Mouse (Mus musculus): Measurements from ENCODE around the gene Lgalsl. TPM values are rescaled to one million over a fixed set of nuclear protein-coding genes. Genes with fewer than 3 reads are reported as not detected.
A peak's percentile ranks its signal among the peaks of the same experiment; 100 is the strongest.

Gene Lgalsl
- total and polyA plus RNA-seq, 3 experiments = 11.9 to 21.1 TPM; not detected in 1

DNA sequence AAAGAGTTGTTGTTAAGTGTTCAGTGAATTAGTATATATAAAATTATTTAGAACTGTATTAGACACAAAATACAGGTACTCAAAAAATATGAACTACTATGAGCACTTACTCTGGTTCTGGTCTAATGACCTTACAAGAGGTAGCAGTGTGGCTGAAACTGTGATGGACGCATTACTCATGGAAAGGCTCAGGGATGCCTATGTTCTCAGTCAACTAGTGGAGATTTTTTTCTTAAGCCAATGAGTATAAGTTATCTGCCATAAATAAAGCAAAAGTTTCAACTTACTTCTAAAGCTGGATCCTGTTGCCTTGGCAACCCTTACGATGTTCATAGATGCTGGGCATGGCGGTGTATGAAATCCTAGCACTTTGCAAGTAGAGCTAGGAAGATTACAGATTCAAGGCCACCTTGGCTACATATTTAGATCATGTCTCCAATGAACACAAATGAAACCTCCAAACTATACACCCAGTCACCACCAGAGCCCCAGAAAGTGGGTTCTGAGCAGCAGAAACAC is 46.8 kb upstream of the Lgalsl start:
- no peak overlapping the region for H3K9ac ChIP-seq (ENCODE audit: control insufficient read depth, low read depth, low read length, poor library complexity, severe bottlenecking)
- TF ChIP-seq USF1 (IDR thresholded peaks at IDR 0.05; ENCODE audit: low read depth, low read length) (no peak), NELFE (IDR thresholded peaks at IDR 0.05; ENCODE audit: low read depth, low read length) (no peak), ZMIZ1 (IDR thresholded peaks at IDR 0.05; ENCODE audit: low read depth, low read length) (no peak), UBTF (IDR thresholded peaks at IDR 0.05; ENCODE audit: borderline replicate concordance, insufficient read depth, low read depth, low read length) (no peak), MAZ (IDR thresholded peaks at IDR 0.05; ENCODE audit: low read depth, low read length) (no peak), KAT2A (conservative IDR thresholded peaks at IDR 0.05; ENCODE audit: low read depth, low read length) (no peak), EP300 (IDR thresholded peaks at IDR 0.05; ENCODE audit: low read depth in 1 of 2, low read length in 2 of 2) (no peak), NRF1 (IDR thresholded peaks at IDR 0.05; ENCODE audit: insufficient read depth, low read depth, low read length, poor library complexity, severe bottlenecking) (no peak), HCFC1 (IDR thresholded peaks at IDR 0.05; ENCODE audit: low read depth, low read length) (no peak), POLR2A (IDR thresholded peaks at IDR 0.05; ENCODE audit: control insufficient read depth in 1 of 2, insufficient read depth in 1 of 2, low read depth in 1 of 2, low read length in 2 of 2, poor library complexity in 1 of 2) (no peak), ETS1 (IDR thresholded peaks at IDR 0.05; ENCODE audit: low read depth, low read length) (no peak), MYB (IDR thresholded peaks at IDR 0.05; ENCODE audit: low read depth, low read length) (no peak)
- H3K4me3 ChIP-seq (ENCODE audit: control insufficient read depth in 1 of 2, insufficient read depth in 1 of 2, low read depth in 2 of 2, low read length in 2 of 2) = no peak overlapping the region
- H3K27me3 ChIP-seq (ENCODE audit: control insufficient read depth in 1 of 2, insufficient read depth in 2 of 2, low read length in 2 of 2) = peaks cover 0 to 4% of the 10 kb centered on the region in 2 experiments; a peak in 1 of 4 replicates
- H3K27ac ChIP-seq (ENCODE audit: control insufficient read depth, low read depth, low read length) = no peak overlapping the region
- H3K79me2 ChIP-seq (ENCODE audit: control insufficient read depth, insufficient read depth, low read length, poor library complexity) = no peaks in the 10 kb centered on the region
- no peak for DNase-seq (ENCODE audit: low read depth, low spot score)
- H3K4me1 ChIP-seq (ENCODE audit: control insufficient read depth in 1 of 2, insufficient read depth in 2 of 2, low read length in 2 of 2) = no peaks in the 10 kb centered on the region
- no peaks in the 10 kb centered on the region for H3K36me3 ChIP-seq (ENCODE audit: control insufficient read depth in 1 of 2, insufficient read depth in 2 of 2, low read length in 2 of 2)
- H3K9me3 ChIP-seq (replicated peaks; ENCODE audit: insufficient read depth, low read length) = no peaks in the 10 kb centered on the region

DNA sequence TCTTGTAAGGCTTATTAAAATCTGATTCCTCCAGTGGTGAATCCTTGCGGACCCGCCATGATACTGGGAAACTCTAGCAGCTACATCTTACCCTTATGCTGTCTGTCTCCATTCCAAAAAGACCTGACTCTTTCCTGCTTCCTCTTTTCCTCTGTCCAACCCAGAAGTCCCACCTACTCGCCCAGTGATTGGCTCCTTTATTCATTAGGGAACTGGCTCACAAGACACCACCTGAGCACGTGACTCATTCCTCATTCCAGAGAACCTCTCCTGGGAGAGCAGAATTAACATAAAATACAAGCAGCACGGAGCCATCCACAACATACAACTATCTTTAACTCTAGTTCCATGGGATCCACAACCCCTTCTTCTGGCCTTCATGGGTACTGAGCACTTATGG is 42.5 kb upstream of the Lgalsl start:
- Histone ChIP-seq H3K79me2 (ENCODE audit: control insufficient read depth, insufficient read depth, low read length, poor library complexity) (no peaks in the 10 kb centered on the region), H3K27ac (ENCODE audit: control insufficient read depth, low read depth, low read length) (no peak overlapping the region), H3K9me3 (replicated peaks; ENCODE audit: insufficient read depth, low read length) (no peaks in the 10 kb centered on the region), H3K36me3 (ENCODE audit: control insufficient read depth in 1 of 2, insufficient read depth in 2 of 2, low read length in 2 of 2) (peaks cover 0 to 20% of the 10 kb centered on the region in 2 experiments; a peak in 2 of 4 replicates), H3K9ac (ENCODE audit: control insufficient read depth, low read depth, low read length, poor library complexity, severe bottlenecking) (no peak overlapping the region), H3K27me3 (ENCODE audit: control insufficient read depth in 1 of 2, insufficient read depth in 2 of 2, low read length in 2 of 2) (0 out of 4 replicates have a peak, but pooled peaks cover 0 to 2% of the 10 kb centered on the region in 2 experiments), H3K4me3 (ENCODE audit: control insufficient read depth in 1 of 2, insufficient read depth in 1 of 2, low read depth in 2 of 2, low read length in 2 of 2) (no peak overlapping the region), H3K4me1 (ENCODE audit: control insufficient read depth in 1 of 2, insufficient read depth in 2 of 2, low read length in 2 of 2) (peaks cover 7 to 23% of the 10 kb centered on the region in 2 experiments)
- DNase-seq (ENCODE audit: low read depth, low spot score) = peak; percentile 25
- TF ChIP-seq USF1 (IDR thresholded peaks at IDR 0.05; ENCODE audit: low read depth, low read length) (peak; percentile 63), ZKSCAN1 (IDR thresholded peaks at IDR 0.05; ENCODE audit: low read depth, low read length) (no peak), TAL1 (IDR thresholded peaks at IDR 0.05; ENCODE audit: low read length) (no peak)

Measured in MEL (cell line).